Mouse (Mus musculus) heart, embryonic 11.5 days (tissue): ENCODE results near the gene Commd6. TPM values are rescaled to one million over a fixed set of nuclear protein-coding genes. Genes with fewer than 3 reads are reported as not detected.
A peak's percentile ranks its signal among the peaks of the same experiment; 100 is the strongest.
"Not testable (repeated sequence)": the region's sequence is repeated elsewhere in the genome, so short reads cannot be mapped to it uniquely, and the experiment has no call there.

Source experiments
- ATAC-seq: fragments of 200-750 bp; cut with Nextera tagmentation; replicated peaks from 2 replicates; pipeline ENCODE4 v1.8.0; 2017; ENCODE audit warnings: moderate library complexity; ENCODE audit not compliant: insufficient number of reproducible peaks, low FRiP score, low TSS enrichment
- H3K27ac ChIP-seq: fragments of 300-500 bp; sonication (generic); 2 replicates; pipeline ENCODE4 v1.5.1; 2014; ENCODE audit warnings: mild to moderate bottlenecking, low read depth, low read length
- H3K27me3 ChIP-seq: fragments of 300-500 bp; sonication (generic); 2 replicates; pipeline ENCODE4 v1.6.1; 2014; ENCODE audit warnings: mild to moderate bottlenecking, low read length, mixed read lengths; ENCODE audit not compliant: control insufficient read depth, insufficient read depth
- H3K36me3 ChIP-seq: fragments of 300-500 bp; sonication (generic); 2 replicates; pipeline ENCODE4 v1.6.1; 2014; ENCODE audit warnings: mild to moderate bottlenecking, low read length, moderate library complexity, mixed read lengths; ENCODE audit not compliant: control insufficient read depth, insufficient read depth
- H3K4me1 ChIP-seq: fragments of 300-500 bp; sonication (generic); 2 replicates; pipeline ENCODE4 v1.6.1; 2014; ENCODE audit warnings: low read length; ENCODE audit not compliant: control insufficient read depth, insufficient read depth
- H3K4me2 ChIP-seq: fragments of 300-500 bp; sonication (generic); 2 replicates; pipeline ENCODE4 v1.6.1; 2014; ENCODE audit warnings: mild to moderate bottlenecking, moderate library complexity
- H3K4me3 ChIP-seq: fragments of 300-500 bp; sonication (generic); 2 replicates; pipeline ENCODE4 v1.5.1; 2014; ENCODE audit warnings: low read depth, low read length
- H3K9ac ChIP-seq: fragments of 300-500 bp; sonication (generic); 2 replicates; pipeline ENCODE4 v1.6.1; 2014; ENCODE audit warnings: mild to moderate bottlenecking, low read depth, low read length, moderate library complexity
- H3K9me3 ChIP-seq: fragments of 300-500 bp; sonication (generic); replicated peaks from 2 replicates; pipeline ENCODE4 v1.6.1; 2016; ENCODE audit warnings: low read length; ENCODE audit not compliant: control insufficient read depth
- WGBS: fragments of 180-500 bp; shearing (Covaris S2); extraction: QIAGEN DNeasy Blood & Tissue Kit; methylation state at CpG from one replicate; pipeline ENCODE4 v1.1.7; 2014; ENCODE audit not compliant: insufficient replicate concordance; 5-methylcytosine and 5-hydroxymethylcytosine counted together
- polyA plus RNA-seq: library from polyadenylated mRNA; unstranded; fragments of >200 nt; fragmentation: Nextera tagmentation; extraction: Ambion mirVana; gene quantifications from 2 replicates; pipeline ENCODE4 v1.2.1, GENCODE M21; 2014

Gene Commd6
- polyA plus RNA-seq, 1 experiment from 2014 or later = 81.7 TPM

DNA sequence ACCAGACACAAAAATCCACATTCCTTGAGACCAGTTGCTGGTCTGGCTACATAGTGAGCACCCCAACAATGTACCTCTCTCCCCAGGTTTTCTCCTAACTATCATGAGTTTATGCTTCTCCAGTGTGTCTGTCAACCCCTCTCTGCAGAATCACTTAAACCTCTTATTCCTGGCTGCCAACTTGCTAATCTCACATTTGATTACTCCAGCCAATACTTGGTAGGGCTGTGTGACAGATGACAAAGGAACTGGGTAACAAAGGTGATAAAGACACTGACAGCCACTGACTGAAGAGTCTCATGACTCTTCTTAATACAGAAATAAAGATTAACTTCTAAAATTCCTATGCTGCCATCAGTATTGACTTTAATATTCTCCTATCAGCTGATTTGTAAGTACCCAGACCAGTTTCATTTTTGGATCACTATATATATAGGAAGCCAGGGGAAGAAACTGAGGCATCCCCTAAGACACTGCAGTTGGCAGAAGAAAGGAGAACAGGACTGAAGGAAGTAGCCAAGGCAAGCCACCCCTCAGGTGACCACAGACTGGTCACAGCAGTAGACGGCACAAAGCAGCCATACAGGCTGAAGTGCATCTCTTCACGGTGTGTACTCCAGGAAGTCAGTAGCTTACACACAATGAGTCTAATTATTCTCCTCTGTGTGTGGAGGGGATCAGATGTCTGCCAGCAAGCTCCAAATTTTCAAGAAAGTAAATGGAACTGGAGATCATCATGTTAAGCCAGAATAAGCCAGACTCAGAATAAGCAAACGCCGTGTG lies 52.1 kb downstream of the Commd6 start:
- WGBS = 67% methylated on average over 2 of the region's 4 CpGs
- not testable (repeated sequence) for ATAC-seq, H3K27ac ChIP-seq

DNA sequence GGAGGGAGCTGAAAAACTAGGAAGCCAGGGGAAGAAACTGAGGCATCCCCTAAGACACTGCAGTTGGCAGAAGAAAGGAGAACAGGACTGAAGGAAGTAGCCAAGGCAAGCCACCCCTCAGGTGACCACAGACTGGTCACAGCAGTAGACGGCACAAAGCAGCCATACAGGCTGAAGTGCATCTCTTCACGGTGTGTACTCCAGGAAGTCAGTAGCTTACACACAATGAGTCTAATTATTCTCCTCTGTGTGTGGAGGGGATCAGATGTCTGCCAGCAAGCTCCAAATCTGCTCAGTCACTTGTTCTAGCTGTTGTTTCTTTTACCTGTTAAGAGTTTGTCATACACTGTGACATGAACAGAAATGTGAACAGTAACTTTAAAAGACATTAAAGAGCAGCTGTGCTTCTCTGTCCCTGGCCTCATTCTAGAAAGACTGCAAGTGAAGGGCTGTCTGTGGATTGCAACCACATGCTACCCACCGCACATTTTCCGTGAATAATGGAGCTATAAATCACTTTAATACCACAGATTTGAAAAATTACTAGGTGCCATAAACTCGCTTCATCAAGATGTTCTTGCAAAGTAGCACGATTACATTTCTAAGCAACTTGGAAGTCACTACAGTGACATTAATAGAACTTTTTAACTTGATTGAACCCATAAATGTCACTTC lies 53.0 kb downstream of the Commd6 start:
- 0 out of 2 replicates have a peak, but pooled peaks have one; percentile 22 for ATAC-seq
- not testable (repeated sequence) for H3K27me3 ChIP-seq, H3K9me3 ChIP-seq, H3K4me2 ChIP-seq, H3K4me3 ChIP-seq, H3K36me3 ChIP-seq, H3K27ac ChIP-seq, H3K9ac ChIP-seq
- WGBS = 78% methylated on average over 4 of the region's 6 CpGs
- H3K4me1 ChIP-seq = peaks cover 14% of the 10 kb centered on the region

More for the DNA sequence above, 52.1 kb downstream of the Commd6 start:
- not testable (repeated sequence) for H3K4me3 ChIP-seq, H3K4me2 ChIP-seq, H3K27me3 ChIP-seq, H3K36me3 ChIP-seq, H3K9me3 ChIP-seq, H3K9ac ChIP-seq
- H3K4me1 ChIP-seq = peaks cover 14% of the 10 kb centered on the region

DNA sequence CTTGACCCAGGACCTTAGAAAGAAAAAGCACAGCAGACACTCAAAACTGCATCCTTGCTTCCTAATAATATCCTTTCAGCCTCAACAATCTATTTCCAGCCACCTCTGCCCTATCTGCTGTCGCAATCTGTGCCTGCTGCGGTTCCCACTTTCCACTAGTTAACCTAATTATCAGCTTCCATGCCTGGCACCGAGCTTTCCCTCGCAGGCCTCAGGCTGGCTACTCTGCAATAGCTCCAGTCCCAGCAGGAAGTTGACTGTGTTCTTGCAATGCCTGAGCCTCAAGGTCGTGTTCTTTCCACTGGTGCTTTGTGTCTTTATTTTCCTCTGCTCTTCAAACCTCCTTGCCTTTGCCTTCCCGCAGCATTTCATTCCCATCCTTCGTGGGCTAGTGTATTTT lies 54.4 kb downstream of the Commd6 start:
- no peak overlapping the region for H3K4me2 ChIP-seq
- 43% methylated on average over 7 of the region's 7 CpGs for WGBS
- peaks cover 14% of the 10 kb centered on the region for H3K4me1 ChIP-seq
- no peaks in the 10 kb centered on the region for H3K9me3 ChIP-seq
- H3K27me3 ChIP-seq = no peaks in the 10 kb centered on the region
- no peaks in the 10 kb centered on the region for H3K36me3 ChIP-seq
- H3K27ac ChIP-seq = no peak overlapping the region
- ATAC-seq = no peak
- no peak overlapping the region for H3K9ac ChIP-seq
- H3K4me3 ChIP-seq = no peak overlapping the region

Other genes with a start within 250 kb of the Commd6 start
- gene Tbc1d4, start 31.5 kb downstream of the Commd6 start, polyA plus RNA-seq = 15.0 and 16.3 TPM in 2 replicates
- gene Uchl3, start 13.3 kb upstream of the Commd6 start, polyA plus RNA-seq = 112 and 116 TPM in 2 replicates
- gene Gm9922, start 89.1 kb upstream of the Commd6 start, polyA plus RNA-seq = 2.5 and 3.6 TPM in 2 replicates
- 123 and 126 TPM in 2 replicates for gene Lmo7, start 89.3 kb upstream of the Commd6 start, polyA plus RNA-seq